Mouse (Mus musculus): Measurements from ENCODE around the gene Bola1.
A peak's percentile ranks its signal among the peaks of the same experiment; 100 is the strongest.
"Not testable (repeated sequence)": the region's sequence is repeated elsewhere in the genome, so short reads cannot be mapped to it uniquely, and the experiment has no call there.

Bola1 gene

DNA sequence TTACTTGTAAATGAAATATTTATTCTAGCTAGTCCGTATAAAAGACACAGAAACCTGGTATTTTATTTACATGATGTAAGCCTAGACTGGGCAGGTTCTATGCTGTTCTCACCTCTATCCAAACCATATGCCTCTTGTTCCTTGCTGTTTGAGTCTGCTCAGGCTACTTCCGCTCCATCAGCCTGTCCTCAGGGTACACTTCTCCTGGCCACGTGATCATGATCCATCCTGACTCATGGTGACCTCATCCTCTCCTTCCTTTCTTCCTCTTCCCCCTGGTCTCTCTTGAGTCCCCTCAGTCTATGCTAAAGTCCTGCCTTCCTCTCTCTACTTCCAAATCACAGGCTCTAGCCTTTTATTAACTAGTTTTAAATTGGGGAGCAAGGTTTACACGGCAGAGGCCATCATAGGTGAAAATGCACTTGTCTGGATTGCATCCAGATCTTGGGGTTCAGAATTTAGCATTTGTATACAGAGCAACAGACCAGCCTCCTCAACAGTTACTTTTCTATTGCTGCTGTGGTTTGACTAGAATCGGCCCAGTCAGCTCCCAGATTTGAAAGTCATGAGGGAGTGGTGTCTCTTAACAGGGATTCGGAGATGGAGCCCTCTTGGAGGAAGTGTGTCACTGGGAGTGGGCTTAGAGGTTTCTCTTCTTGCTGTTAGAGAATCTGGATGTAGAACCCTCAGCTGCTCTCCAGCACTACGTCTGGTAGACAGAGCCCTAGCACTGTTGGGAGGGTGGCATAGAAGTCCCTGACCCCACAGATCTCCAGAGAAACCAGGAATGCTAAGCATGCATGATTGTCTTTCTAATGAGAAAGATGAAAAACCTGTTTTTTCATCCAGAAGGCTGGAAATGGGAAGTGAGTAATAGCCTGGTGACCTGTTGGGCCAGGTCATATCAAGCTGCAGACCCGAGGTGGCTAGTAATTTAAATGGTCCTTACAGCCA lies 7.5 kb upstream of the Bola1 start:
- DNase-seq (ENCODE audit: low spot score), result no peak

DNA sequence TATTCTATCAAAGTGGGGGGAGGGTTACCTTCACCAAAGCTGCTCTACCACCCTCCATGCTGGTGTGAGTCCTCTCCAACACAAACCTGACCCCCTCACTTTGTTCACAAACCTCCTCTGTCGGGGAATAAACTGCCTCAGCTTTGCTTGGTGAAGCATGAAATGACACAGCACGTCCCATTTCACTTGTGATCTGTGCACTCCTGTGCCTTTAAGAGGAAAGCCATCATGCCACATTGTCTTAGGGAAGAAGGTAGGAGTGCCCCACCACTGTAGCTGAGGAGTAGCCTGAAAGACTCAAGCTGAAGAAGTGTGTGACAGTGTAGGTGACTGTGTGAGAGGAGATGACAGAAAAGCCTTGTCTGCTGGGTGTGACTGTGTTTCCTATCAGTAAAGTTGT lies 5.9 kb upstream of the Bola1 start:
- DNase-seq (ENCODE audit: low spot score), result no peak

DNA sequence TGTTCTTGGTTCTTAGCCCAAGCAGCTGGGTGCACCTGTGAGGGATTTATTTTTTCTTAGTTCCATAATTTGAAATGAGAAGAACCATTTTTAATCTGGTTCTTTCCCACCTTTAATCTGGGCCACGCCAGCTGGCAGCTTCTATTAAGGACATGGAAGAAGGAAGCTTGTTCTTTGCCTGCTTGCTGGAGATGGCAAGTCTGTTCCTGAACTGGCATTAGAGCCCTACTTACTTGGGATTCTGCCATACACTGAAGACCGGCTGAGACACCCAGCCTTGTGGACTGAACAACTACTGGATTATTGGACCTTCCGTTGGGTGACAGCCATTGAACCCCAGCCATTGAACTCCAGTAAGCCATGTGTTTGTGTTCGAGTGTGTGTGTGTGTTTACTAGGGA lies 3.3 kb upstream of the Bola1 start:
- no peak for DNase-seq (ENCODE audit: low spot score)

DNA sequence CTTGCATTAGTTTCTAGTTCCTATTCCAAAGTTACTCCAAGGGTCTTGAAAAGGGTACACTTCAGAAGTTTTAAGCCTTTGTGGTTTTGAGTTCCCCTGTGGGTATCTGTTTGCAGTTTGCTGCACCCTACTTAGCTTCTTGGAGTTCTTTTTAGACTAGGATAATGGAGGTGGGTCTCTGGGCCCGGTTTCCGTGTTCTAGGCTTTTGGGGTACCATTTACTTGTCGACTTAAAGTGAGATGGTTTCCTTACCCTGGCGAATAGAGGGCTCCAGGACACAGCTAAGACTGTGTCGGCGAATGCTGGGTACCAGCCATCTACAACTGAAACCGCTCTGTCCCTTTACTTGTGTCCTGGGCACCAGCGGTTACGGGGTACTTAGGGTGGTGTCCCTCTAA lies 2.1 kb upstream of the Bola1 start:
- no peak for DNase-seq (ENCODE audit: low spot score)

DNA sequence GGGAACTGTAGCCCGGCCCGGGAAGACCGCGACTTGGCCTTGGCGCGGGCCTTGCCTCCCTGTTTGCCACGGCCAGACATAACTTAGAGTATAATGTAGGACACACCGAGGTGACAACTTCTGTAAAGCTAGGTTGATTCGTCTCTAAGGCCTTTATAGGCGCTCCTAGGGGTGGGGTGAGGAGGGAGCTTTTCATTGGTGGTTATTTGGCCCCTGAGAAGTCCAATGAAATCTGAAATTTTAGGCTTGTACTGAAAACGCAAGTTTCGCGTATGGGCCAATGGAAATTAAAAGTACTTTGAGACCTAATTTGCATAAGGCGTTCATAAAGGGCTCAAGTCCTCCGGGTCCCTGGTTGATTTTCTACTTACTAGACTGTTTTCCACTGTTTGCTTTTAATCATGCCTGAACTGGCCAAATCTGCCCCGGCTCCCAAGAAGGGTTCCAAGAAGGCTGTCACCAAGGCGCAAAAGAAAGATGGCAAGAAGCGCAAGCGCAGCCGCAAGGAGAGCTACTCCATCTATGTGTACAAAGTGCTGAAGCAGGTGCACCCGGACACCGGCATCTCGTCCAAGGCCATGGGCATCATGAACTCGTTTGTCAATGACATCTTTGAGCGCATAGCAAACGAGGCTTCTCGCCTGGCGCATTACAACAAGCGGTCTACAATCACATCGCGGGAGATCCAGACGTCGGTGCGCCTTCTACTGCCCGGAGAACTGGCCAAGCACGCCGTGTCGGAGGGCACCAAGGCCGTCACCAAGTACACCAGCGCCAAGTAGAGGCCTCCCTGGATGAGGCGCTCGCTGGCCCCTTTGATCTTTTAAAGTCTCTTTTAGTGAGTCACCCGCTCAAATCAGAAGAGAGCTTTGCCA lies 1.5 kb upstream of the Bola1 start, which contains the start of the genes Hist2h2ac and Hist2h2be:
TSS of gene Hist2h2ac (minus strand) at position 116 of the 875 bp plus-strand sequence.
TSS of gene Hist2h2be (plus strand) at position 355 of the 875 bp plus-strand sequence.
- DNase-seq (ENCODE audit: low spot score), result peak; percentile 88

DNA sequence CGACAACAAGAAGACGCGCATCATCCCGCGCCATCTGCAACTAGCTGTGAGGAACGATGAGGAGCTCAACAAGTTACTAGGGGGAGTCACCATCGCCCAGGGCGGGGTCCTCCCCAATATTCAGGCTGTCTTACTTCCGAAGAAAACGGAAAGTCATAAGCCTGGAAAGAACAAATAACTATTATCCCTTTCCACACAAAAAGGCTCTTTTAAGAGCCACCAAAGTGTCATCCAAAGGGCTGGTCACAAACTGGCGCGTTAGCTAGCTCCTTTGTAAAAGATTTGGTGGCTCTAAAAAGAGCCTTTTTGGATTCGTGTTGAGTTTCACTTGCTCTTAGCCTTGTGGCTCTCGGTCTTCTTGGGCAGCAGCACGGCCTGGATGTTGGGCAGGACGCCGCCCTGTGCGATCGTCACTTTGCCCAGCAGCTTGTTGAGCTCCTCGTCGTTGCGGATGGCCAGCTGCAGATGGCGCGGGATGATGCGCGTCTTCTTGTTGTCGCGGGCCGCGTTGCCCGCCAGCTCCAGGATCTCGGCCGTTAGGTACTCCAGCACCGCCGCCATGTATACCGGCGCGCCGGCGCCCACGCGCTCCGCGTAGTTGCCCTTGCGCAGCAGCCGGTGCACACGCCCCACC lies 739 bp upstream of the Bola1 start:
- not testable (repeated sequence) for DNase-seq (ENCODE audit: low spot score)

DNA sequence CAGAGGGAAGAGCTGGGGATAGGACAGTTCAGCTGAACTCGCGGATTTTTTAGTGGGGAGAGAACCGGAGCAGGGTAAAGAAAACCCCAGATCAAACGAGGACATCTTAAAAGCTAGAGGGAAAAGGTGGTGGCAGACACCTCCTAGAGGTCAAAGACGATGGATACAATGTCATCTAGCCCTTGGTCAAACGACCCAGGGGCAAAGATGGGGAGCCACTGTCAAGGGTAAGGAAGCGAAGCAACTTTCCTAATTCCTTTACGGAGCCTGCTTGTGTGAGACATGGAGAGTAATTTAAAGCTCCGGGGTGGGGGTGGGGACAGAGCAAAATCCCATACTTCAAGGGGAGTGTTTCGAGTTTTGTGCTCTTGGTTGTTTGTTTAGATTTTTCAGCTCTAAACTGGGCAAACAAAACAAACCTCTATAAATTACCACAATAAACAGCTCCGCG lies 293 bp downstream of the Bola1 start:
- no peak for DNase-seq (ENCODE audit: low spot score)

DNA sequence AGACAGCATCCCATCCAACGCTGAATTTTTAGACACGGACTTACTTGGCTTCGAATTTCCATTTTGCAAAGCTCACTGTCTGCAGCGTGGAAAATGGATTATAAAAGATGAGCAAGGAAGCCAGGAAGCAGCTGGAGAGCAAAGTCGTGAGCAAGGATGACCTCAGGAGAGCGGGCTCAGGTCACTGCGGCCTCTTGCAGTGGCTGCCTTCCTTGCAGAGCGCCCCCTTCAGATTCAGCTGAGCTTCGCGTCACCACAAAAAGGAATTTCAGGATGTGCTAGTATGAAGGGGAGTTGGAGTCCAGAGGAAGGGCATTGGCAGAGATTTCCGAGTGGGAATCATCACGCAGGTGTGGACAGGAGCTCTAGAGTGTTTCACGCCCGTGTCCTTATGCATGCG lies 10.3 kb downstream of the Bola1 start:
- no peak for DNase-seq (ENCODE audit: low spot score)

DNA sequence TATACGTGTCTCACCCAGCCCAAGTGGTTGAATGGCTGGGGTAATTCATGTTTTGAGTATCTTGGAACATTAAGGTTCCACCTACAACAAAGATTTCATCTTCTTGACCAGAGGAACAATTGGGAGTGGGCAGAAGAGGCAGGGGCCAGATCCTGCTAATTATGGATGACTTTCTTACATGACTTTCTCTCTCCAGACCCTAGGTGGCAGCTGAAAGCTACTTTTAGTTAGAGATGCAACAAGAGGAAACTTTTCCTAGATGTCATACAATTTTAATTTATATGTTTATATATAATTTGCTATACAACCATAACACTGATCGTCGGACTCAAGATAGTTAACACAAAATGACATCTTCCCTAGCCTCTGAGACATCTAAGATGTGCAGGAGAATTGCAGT lies 11.7 kb downstream of the Bola1 start:
- no peak for DNase-seq (ENCODE audit: low spot score)

DNA sequence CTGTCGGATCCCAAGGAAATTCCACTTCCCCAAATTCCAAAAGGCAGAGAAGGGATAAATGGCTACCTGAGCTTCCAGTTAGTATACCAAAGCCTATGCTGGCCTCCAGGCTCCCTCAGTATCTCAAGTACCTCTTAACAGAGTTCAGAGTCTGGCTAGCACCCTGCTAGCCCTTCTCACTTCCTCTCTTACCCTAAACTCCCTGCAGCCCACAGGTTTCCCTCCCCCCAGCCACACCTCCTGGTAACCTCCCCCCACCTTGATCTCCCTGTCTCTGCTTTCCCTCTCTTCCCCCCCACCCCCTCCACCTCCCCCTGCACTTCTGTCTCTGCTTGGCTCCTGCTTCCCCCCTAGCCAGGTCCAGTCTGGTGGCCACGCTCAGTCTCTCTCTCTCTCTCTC lies 19.8 kb downstream of the Bola1 start:
- no peak for DNase-seq (ENCODE audit: low spot score)

DNA sequence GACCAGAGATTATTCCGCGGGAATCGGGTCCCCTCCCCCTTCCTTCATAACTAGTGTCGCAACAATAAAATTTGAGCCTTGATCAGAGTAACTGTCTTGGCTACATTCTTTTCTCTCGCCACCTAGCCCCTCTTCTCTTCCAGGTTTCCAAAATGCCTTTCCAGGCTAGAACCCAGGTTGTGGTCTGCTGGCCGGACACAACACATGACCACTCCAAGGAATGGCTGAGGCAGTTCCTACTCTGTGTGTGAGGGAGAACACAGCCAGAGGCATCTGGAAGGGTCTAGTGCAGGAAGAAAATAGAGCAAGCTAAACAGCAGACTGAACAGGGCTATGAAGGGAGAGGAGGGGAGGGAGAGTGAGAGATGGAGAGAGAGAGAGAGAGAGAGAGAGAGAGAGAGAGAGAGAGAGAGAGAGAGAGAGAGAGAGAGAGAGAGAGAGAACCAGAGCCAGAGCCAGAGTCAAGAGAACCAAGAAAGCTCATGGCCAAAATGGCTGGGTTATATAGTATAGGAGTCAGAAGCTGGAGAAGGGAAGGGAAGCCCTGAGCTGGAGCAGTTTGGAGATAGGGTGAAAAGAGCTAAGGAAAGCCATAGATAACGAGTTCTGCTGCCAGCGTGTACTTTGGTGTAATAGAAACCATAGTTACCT lies 20.8 kb downstream of the Bola1 start:
- not testable (repeated sequence) for DNase-seq (ENCODE audit: low spot score)

DNA sequence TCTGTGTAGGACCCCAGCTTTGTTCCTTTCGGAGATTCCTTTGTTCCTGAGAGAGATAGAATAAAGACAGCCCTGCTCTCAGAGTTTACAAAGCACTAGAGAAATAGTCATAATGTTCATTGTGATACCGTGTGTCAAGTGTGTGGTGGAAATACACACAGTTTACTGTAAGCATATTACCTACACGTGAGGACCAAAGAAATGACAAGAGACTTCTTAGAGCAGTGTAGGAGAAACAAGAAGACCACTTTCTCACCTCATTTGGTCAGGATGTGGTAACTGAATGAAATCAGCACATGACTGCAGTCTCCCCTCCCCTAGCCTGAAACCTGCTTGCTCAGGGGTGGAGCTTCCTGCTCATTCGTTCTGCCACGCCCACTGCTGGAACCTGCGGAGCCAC lies 21.3 kb downstream of the Bola1 start:
- no peak for DNase-seq (ENCODE audit: low spot score)

DNA sequence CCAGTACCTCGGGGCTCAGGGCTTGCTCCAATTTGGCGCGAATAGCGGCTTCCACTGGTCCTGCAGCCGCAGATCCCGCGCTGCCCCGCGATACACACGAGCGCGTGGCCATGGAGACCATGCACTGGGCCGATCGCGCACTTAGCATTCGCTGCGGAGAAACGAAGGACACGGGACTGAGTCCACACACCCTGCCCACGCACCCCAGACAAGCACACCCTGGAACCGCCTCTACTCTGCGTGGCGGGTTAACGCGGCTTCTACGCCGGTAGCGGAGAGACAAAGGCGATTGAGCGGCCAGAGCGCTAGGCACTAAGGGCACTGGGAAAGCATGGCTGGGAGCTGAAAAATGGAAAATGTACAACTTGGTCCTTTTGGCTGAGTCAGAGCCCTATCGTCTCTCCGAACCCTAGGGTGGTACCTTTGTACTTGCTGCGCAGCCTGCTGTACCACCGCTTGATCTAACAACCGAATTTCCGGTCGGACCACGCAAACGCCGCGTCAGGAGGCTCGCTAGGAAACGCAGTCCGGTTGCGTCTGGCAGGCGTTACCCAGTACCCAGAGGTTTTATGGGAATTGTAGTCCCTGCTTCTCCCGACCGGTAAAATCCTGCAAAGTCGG lies 22.3 kb downstream of the Bola1 start:
- DNase-seq (ENCODE audit: low spot score), result peak; percentile 83

DNA sequence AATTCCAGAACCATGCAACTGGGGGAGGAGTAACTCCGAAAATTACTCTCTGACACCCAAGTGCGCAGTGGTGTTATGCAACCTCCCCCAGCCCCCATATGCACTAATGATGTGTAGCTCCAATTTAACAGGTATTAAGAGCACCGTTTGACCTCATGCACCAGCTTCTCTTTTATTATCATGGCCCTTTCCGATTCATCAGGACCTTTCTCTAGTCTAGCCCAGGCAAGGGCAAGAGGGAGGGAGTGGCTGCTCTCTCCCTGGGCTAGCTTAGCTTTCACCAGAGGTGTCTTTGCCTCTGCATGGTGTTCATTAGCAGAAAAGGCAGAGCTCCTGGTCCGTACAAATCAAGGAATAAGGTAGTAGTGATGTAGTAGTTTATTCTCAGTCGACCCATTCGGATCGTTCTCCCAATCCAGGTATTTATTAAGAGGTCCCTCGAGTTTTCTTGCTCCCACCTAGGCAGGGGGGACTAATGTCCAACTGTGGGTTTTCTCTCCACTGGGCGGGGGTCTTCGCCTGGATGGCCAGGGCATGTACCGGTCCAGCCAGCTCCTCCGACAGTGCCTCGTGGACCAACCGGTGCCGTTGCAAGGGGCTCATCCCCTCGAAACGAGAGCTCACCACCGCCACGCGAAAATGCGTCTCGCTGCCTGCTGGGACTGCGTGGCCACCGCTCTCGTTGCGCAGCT lies 22.9 kb downstream of the Bola1 start:
- no peak for DNase-seq (ENCODE audit: low spot score)

DNA sequence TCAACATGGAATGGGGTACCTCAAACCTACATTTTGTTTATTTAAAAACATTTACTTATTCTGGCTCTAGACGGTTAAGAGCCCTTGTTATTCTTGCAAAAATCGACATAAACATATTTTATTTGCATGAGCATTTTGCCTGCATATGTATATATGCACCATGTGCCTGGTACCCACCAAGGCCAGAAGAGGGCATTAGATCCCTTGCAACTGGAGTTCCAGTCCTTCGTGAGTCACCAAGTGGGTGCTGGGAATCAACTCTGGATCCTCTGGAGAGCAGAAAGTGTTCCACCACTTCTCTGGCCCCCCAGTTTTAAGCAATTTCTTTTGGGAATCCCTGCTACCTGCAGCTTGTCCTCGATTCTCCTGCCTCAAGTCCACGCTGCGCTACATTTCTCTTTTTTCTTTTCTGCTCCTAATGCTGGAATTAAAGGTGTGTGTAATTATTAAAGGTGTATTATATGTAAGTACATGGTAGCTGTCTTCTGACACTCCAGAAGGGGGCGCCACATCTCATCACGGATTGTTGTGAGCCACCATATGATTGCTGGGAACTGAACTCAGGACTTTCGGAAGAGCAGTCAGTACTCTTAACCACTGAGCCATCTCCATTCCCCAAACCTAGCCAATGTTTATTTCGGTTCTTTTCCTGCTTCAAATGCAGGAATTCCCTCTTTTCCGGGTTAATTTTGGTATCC lies 23.7 kb downstream of the Bola1 start:
- no peak for DNase-seq (ENCODE audit: low spot score)

DNA sequence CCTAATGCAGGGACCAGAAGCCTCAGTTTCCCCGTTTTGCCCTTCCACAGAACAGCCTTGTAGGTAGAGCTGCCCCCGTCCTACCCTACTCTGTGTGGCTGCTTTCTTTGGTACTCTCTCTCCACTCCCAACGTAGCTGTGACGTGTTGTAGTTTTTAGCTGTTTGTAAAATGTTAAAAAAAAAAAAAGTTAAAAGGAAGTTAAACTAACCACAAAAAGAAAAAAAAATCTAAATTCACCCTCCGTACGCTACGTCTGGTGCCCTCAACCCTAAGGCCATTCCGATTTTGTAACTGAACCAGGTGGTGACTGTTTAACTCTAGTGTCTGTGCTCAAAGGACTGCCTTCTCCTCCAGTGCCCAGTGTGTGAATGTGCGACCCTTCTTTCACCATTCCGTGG lies 24.5 kb downstream of the Bola1 start:
- DNase-seq (ENCODE audit: low spot score), result no peak

DNA sequence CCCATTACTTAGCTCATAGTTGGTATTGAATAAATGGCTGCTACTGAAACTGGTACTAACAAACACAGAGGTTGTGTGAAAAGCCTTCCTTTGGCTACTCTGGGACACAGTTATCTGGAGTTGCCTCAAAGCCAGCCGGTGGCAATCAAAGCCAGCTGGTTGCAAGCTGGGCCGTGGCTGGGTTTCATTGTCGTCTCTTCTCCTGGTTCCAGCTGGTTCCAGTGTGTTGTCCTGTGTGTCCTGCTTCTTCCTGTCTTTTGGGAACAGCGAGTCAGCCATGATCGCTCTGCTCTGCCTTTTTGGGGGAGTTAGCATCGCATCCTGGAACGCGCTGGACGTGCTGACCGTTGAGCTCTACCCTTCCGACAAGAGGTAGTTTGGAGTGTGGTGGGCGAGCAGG lies 26.5 kb downstream of the Bola1 start:
- no peak for DNase-seq (ENCODE audit: low spot score)

DNA sequence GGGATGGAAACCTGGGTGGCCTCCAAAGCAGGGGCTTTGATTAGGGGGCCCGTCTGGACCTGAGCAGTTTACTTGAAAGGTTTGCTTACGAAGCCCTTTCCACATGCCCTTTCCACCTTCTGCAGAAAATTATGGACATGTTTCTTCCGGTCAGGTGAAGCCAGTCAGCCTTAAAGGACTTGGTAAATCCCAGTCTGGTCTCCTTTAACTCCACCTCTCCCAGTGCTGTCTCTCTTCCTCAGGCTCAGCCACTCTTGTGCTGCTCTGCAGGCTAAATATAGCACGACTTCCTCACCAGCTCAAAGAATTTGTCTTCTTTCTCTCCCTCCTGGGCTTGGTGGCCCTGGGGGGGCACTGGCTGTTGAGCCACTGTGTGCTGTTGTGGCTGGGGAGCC lies 37.1 kb downstream of the Bola1 start:
- DNase-seq (ENCODE audit: low spot score), result no peak

DNA sequence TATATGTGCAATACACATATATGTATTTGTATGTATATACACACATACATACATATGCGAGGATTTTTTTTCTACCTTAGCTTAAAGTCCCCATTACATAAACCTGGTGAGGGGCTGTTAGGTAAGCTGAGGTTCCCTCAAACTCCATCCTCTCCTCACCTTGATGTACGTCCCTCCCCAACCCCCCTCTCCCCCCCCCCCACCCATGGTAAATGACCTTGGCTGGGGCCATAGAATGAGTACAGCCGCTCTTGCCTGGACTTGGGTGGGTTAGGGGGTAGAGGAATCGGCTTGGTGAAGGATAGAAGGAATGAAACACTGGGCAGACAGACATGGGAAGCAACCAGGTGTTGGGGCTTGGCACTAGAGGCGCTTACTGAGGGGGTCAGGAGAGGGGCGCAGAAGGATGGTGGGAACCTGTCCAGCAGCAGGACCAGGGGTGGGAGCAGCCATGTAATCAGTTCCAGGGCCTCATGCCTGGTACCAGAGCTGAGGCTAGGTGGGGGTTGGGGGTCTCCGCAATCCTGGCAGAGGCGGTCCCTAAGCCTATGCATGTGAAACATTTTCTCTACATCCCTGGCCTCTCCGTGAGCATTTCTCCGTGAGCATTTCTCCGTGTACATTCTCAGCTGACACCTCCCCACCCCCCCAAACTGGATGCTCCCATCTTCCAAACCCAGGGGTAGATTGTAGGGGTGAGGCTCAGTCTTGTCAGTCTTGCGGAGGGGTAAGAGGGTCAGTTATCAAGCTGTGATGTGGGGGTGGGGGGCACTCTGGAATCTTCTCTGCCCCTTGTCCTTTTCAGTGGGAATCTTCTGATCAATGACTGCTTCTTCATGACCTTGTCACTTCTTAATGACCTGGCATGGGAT lies 37.8 kb downstream of the Bola1 start:
- no peak for DNase-seq (ENCODE audit: low spot score)
